Mouse (Mus musculus): ENCODE results near the gene Gm49510. TPM values are rescaled to one million over a fixed set of nuclear protein-coding genes. Genes with fewer than 3 reads are reported as not detected.
"Not testable (repeated sequence)": the region's sequence is repeated elsewhere in the genome, so short reads cannot be mapped to it uniquely, and the experiment has no call there.

The Gm49510 gene
- polyA plus RNA-seq, 1 experiment from 2014 or later, result 0.74 TPM

DNA sequence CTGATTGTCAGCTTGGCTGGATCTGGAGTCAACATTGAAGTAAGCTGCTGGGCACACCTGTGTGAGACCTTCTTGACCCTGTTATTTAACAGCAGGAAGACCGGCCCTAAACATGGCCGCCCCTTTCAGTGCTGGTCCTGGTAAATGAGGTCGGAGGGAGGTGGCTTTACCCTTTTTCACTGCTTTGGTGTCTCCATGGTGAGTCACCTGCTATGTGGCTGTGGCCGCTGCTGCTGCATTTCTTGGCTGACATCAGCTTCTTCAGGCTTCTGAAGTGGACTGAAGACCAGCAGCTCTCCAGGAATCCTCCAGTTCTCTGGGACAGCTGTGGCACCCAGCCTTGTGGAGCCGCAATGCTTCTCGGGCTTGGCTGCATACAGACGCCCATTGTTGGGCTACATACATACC is 30.6 kb upstream of the Gm49510 start:
- Histone ChIP-seq H3K4me1 (peaks cover 31% of the 10 kb centered on the region), H3K36me3 (replicated peaks) (no peaks in the 10 kb centered on the region), H3K27ac (replicated peaks) (peak overlapping the region; percentile 70), H3K9me3 (no peaks in the 10 kb centered on the region), H3K4me3 (peak overlapping the region; percentile 11; the same call in 1 of the 2 replicates), H3K27me3 (replicated peaks; ENCODE audit: low read depth, poor library complexity, severe bottlenecking) (peaks cover 3% of the 10 kb centered on the region)
- 59% methylated on average over 7 of the region's 7 CpGs for WGBS
- DNase-seq (ENCODE audit: low spot score), result no peak

DNA sequence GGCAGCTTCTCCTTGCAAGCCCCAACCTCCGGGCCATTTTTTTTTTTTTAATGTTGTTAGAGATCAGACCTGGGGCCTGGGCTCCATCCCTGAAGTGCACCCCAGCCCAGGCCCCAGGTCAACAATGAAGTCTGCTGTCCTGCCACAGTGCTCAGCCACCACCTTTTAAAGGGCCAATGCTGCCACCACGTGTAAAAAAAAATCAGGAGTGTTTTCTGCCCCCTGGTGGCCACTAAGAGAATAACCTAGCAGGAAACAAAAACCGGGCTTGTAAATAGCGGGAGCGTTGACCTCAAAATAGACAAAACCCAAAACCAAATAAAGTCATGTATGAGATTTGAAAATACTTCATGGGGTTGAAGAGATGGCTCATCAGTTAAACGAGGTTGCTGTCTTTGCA is 29.7 kb upstream of the Gm49510 start:
- DNase-seq (ENCODE audit: low spot score), result peak; percentile 50
- no peaks in the 10 kb centered on the region for H3K36me3 ChIP-seq (replicated peaks)
- 0 out of 2 replicates have a peak overlapping the region, but pooled peaks have one; percentile 10 for H3K27ac ChIP-seq (replicated peaks)
- H3K4me3 ChIP-seq, result no peak overlapping the region
- H3K9me3 ChIP-seq, result no peaks in the 10 kb centered on the region
- peaks cover 32% of the 10 kb centered on the region for H3K4me1 ChIP-seq
- WGBS, result 26% methylated on average over 6 of the region's 6 CpGs
- peaks cover 6% of the 10 kb centered on the region for H3K27me3 ChIP-seq (replicated peaks; ENCODE audit: low read depth, poor library complexity, severe bottlenecking)

DNA sequence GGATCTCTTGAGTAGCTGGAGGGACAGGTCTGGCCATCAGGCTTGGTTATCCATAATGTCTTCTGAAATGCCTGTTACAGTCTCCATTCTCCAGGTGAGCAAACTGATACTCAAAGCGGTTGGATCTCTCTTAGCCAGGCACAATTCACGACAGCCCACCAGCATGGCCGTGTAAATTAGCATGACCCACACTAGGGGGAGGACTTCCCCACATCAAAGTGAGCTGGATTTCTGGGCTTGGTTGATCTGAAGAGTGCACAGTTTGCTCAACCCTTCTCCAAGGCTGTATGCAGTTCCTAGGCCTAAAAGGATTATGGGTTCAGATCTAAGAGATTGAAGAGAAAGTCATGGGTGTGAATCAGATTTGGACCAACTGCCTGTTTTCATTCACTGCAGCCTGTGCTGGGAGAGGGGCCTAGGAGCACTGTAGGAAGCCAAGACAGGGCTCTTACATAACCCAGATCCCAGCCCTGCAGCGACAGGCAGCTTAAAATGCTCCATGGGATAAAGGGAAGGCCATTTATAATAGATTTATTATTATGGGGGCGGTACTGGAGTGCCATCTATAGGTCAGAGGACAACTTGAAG is 27.4 kb upstream of the Gm49510 start:
- H3K4me3 ChIP-seq, result no peak overlapping the region
- H3K4me1 ChIP-seq, result peaks cover 50% of the 10 kb centered on the region
- DNase-seq (ENCODE audit: low spot score), result no peak
- 63% methylated on average over 5 of the region's 5 CpGs for WGBS
- no peak overlapping the region for H3K27ac ChIP-seq (replicated peaks)
- no peaks in the 10 kb centered on the region for H3K9me3 ChIP-seq
- peaks cover 6% of the 10 kb centered on the region for H3K27me3 ChIP-seq (replicated peaks; ENCODE audit: low read depth, poor library complexity, severe bottlenecking)
- H3K36me3 ChIP-seq (replicated peaks), result no peaks in the 10 kb centered on the region

DNA sequence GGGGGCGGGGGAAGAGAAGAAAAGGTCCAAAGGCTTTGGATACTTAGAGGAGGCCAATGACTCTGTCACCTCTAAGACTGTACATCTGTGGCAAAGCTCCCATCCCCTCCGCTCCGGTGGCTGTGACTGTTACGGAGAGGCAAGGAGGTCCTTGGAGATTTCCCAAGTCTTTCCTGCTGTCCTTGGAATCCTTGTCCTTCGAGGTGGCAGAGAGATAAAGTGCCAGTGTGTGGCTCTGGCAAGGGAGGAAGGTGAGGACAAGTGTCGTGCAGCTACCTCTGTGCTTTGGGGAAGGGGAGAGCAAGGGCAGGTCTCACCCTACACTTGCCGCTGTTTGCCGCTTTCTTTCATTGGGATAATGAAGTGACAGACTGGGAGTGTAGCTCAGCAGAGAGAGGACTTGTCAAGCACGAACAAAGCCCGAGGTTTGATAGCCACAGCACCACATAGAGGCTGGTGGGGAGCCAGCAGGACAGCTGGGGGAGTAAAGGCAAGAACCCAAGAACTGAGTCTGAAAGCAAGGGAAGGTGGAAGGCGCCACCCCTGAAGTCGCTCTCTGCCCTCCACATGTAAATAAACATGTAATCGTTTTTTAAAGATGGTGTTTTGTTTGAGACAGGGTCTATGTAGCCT is 25.5 kb upstream of the Gm49510 start:
- peak overlapping the region; percentile 48; the same call in 1 of the 2 replicates for H3K27ac ChIP-seq (replicated peaks)
- 60% methylated on average over 13 of the region's 13 CpGs for WGBS

DNA sequence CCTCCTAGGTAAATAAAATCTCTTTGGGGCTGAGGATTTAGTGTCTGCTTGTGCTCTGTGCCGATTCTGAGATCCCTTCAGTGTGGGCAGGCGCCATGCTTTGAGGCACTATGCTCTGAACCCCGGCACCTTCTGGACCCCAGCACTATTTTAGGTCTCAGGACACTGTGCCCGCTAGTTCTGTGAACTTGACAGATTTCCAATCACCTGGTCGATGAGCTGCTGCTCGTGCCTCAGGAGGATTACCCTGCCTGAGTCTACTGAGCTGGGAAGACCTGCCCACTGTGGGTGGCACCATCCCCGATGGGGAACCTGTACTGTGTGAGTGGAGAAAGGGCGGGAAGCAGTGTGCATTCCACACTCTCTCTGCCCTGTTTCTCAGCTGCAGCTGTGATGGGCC is 24.5 kb upstream of the Gm49510 start:
- peaks cover 6% of the 10 kb centered on the region for H3K27me3 ChIP-seq (replicated peaks; ENCODE audit: low read depth, poor library complexity, severe bottlenecking)
- no peak for DNase-seq (ENCODE audit: low spot score)
- WGBS, result 79% methylated on average over 8 of the region's 8 CpGs
- no peaks in the 10 kb centered on the region for H3K9me3 ChIP-seq
- peaks cover 52% of the 10 kb centered on the region for H3K4me1 ChIP-seq
- H3K27ac ChIP-seq (replicated peaks), result peak overlapping the region; percentile 99
- H3K36me3 ChIP-seq (replicated peaks), result peaks cover 6% of the 10 kb centered on the region
- H3K4me3 ChIP-seq, result no peak overlapping the region

More for the DNA sequence above, 25.5 kb upstream of the Gm49510 start:
- peaks cover 6% of the 10 kb centered on the region for H3K27me3 ChIP-seq (replicated peaks; ENCODE audit: low read depth, poor library complexity, severe bottlenecking)
- no peak overlapping the region for H3K4me3 ChIP-seq
- H3K4me1 ChIP-seq, result peaks cover 46% of the 10 kb centered on the region
- no peak for DNase-seq (ENCODE audit: low spot score)
- H3K9me3 ChIP-seq, result no peaks in the 10 kb centered on the region
- no peaks in the 10 kb centered on the region for H3K36me3 ChIP-seq (replicated peaks)

DNA sequence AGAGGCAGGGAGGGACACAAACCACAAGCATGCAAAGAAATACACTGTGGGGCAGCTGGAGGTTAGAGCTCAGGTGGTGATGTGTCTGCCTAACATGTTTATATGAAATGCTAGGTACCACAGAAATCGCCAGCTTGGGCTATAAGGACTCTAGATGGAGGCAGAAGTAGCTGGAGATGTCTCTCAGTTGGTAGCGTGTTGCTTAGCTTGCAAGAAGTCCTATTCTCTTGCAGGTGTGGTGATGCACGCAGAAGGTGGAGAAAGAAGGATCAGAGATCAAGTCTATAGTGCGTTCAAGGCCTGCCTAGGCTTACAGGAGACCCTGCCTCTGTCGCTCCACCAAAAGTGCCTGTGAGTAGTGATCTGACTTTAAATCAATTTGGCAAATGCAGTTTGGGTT is 23.9 kb upstream of the Gm49510 start:
- H3K9me3 ChIP-seq, result no peaks in the 10 kb centered on the region
- DNase-seq (ENCODE audit: low spot score), result no peak
- H3K27me3 ChIP-seq (replicated peaks; ENCODE audit: low read depth, poor library complexity, severe bottlenecking), result peaks cover 6% of the 10 kb centered on the region
- peak overlapping the region; percentile 99 for H3K27ac ChIP-seq (replicated peaks)
- 72% methylated on average over 5 of the region's 5 CpGs for WGBS
- H3K36me3 ChIP-seq (replicated peaks), result peaks cover 12% of the 10 kb centered on the region
- H3K4me1 ChIP-seq, result peaks cover 53% of the 10 kb centered on the region
- H3K4me3 ChIP-seq, result peak overlapping the region; percentile 84

DNA sequence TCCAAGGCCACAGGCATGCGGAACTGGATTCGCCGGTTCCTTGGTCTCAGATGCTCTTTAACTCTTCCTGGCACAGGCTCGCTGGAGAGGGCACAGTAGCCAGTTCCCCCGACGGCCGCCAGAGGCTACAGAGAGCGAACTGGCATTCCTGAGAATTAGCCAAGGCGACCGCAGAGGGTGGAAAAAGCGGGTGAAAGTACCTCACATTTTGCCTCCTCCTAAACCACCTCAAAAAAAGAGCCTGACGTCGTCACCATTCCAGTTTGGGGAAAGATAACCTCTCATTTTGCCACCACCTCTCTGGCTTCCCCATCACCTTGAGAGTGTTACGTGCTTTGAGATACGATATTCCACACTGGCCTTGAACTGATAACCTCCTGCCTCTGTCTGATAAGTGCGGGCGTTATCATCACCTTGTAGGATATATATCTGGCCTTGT is 23.2 kb upstream of the Gm49510 start:
- H3K9me3 ChIP-seq, result no peaks in the 10 kb centered on the region
- peak overlapping the region; percentile 84 for H3K4me3 ChIP-seq
- peaks cover 19% of the 10 kb centered on the region for H3K36me3 ChIP-seq (replicated peaks)
- peak; percentile 91 for DNase-seq (ENCODE audit: low spot score)
- H3K27ac ChIP-seq (replicated peaks), result peak overlapping the region; percentile 99
- peaks cover 53% of the 10 kb centered on the region for H3K4me1 ChIP-seq
- H3K27me3 ChIP-seq (replicated peaks; ENCODE audit: low read depth, poor library complexity, severe bottlenecking), result peaks cover 6% of the 10 kb centered on the region
- 6% methylated on average over 17 of the region's 17 CpGs for WGBS

DNA sequence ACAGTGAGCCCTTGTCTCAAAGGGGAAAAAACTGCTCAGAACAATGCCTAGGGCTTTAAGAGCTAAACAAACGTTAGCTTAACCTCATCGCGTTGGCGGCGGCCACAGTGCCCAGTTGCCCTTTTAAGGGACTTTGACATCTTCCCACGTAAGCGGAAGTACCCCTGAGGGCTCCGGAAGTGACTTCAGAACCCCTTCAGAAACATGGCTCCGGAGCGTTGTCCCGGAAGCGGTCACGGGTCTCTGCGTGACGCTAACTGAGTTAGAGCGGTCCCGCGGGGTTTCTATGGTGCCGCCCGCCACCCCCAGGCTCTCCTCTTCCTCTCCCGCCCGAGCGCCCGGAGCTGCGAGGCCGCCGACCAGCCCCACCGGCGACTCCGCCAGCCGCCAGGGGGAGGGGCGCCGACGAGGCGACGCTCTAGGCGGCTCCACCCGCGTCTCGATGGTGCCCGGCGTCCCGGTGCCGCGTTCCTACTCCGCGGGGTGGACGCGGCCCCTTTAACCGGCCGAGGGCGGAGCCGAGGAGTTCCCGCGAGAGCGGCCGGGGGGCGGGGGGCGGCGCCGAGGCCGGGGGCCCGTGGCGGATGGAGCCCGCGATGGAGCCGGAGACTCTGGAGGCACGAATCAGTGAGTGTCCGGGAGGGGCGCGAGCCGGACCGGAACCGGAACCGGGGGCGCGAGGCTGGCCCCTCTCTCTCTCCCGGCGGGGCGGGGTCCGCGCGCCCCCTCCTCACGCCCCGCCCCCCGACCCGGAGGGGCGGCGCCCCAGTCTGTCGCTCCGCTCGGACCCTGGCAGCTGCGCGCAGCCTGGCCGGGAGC is 22.3 kb upstream of the Gm49510 start, which contains the start of gene Gga1:
TSS of gene Gga1 (plus strand) at position 200 of the 819 bp plus-strand sequence.
- Histone ChIP-seq H3K27ac (replicated peaks) (peak within 1 kb of the TSS; percentile 99), H3K27me3 (replicated peaks; ENCODE audit: low read depth, poor library complexity, severe bottlenecking) (peaks cover 6% of the 10 kb centered on the region), H3K4me1 (peaks cover 49% of the 10 kb centered on the region), H3K36me3 (replicated peaks) (peaks cover 29% of the 10 kb centered on the region), H3K9me3 (no peaks in the 10 kb centered on the region), H3K4me3 (peak within 1 kb of the TSS; percentile 84)
- WGBS, result 2% methylated on average over 85 of the region's 95 CpGs
- DNase-seq (ENCODE audit: low spot score), result peak; percentile 96

DNA sequence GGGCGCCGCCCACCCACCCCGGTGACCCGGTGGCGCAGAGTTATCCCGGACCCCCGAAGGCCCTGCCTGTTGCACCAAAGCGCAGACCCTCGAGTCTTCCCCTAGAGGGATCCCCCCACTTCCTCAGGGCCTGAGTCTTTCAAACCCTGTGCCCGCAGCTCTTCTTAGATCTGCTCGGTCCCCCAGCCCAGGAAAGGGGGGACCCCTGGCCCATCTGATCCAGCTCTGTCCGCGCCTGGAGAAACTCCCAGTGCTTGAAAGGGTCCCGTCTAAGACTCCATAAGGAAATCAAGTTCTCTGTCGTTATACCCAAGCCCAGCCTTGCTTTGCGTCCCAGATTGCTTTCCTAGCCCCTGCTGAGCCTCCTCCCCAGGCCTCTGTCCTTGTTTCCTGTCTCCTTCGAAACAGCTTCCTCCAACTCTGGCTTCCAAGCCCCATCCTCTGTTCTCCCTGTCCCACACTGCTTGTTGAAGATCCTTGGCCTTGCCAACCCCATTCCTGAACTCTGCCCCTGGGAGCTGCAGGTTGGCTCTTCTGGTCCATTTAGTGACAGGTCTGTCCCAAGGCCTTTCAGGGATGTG is 21.6 kb upstream of the Gm49510 start:
- WGBS, result 1% methylated on average over 17 of the region's 17 CpGs
- no peak for DNase-seq (ENCODE audit: low spot score)
- Histone ChIP-seq H3K36me3 (replicated peaks) (peaks cover 36% of the 10 kb centered on the region), H3K27me3 (replicated peaks; ENCODE audit: low read depth, poor library complexity, severe bottlenecking) (peaks cover 6% of the 10 kb centered on the region), H3K9me3 (no peaks in the 10 kb centered on the region), H3K27ac (replicated peaks) (peak overlapping the region; percentile 99), H3K4me3 (peak overlapping the region; percentile 84), H3K4me1 (peaks cover 47% of the 10 kb centered on the region)

DNA sequence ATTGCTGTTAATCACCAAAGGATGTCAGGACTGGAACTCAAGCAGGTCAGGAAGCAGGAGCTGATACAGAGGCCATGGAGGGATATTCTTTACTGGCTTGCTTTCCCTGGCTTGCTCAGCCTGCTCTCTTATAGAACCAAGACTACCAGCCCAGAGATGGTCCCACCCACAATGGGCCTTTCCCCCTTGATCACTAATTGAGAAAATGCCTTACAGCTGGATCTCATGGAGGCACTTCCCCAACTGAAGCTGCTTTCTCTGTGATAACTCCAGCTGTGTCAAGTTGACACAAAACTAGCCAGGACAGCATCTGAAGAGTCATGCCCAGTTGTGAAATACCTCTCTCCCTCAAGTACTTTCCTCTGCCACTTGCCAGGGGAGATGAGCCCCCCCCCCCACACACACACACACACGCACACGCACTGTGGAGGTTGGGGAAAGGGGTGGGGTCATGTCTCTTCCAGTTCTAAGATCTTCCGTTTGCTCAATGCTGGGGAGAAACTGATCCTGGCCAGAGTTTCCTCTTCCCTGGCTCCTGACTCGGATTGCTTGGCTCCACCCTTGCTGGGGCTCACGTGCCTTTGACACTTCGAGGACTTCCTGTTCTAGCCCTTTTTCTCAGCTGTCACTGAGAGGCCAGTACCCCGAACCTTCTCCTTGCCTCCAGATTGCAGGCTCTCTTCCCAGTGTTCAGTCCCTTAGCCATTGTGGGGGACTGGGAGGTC is 20.5 kb upstream of the Gm49510 start:
- Histone ChIP-seq H3K27ac (replicated peaks) (0 out of 2 replicates have a peak overlapping the region, but pooled peaks have one; percentile 61), H3K4me1 (peaks cover 43% of the 10 kb centered on the region), H3K4me3 (peak overlapping the region; percentile 84; the same call in 1 of the 2 replicates), H3K36me3 (replicated peaks) (peaks cover 46% of the 10 kb centered on the region)
- H3K9me3 ChIP-seq; DNase-seq (ENCODE audit: low spot score); H3K27me3 ChIP-seq (replicated peaks; ENCODE audit: low read depth, poor library complexity, severe bottlenecking): not testable (repeated sequence)
- WGBS, result 45% methylated on average over 7 of the region's 7 CpGs

DNA sequence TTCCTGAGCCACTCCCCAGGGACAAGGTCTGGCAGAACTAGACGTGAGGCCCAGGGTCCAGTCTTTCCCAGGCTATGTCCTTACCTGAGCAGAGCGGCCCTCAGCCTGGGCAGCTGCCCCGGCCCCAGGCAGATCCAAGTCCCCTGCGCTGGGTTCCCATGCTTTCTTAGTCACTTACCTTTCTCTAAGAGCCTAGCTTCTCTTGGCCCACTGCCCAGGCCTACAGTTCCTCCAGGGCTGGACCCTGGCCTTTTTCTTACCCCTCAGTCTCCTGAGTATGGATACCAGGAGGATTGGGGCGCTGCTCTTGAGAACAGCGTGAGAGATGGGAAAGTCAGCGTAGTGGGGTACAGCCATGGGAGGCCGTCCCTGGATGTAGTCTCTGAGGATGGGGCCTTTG is 19.0 kb upstream of the Gm49510 start:
- H3K27me3 ChIP-seq (replicated peaks; ENCODE audit: low read depth, poor library complexity, severe bottlenecking), result no peaks in the 10 kb centered on the region
- H3K27ac ChIP-seq (replicated peaks), result 0 out of 2 replicates have a peak overlapping the region, but pooled peaks have one; percentile 16
- DNase-seq (ENCODE audit: low spot score), result no peak
- peaks cover 35% of the 10 kb centered on the region for H3K4me1 ChIP-seq
- H3K36me3 ChIP-seq (replicated peaks), result peaks cover 60% of the 10 kb centered on the region
- WGBS, result 95% methylated on average over 8 of the region's 8 CpGs
- H3K9me3 ChIP-seq, result no peaks in the 10 kb centered on the region
- no peak overlapping the region for H3K4me3 ChIP-seq

DNA sequence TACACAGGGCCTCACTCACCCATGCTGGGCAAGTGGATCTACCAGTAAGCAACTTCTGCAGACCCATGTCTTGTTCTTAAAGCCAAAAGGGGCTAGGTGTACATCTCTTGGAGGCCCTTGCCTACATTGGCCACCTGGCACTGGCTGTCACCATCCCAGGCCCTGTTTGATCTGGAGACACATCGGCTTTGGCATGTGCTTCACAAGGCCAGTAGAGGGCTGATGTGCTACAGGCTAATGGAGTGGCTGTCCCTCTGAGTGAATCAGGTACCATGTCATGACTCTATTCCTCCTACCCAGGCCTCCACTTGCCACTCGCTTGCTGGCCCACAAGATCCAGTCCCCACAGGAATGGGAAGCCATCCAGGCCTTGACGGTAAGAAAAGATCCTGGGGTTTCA is 17.6 kb upstream of the Gm49510 start:
- Histone ChIP-seq H3K4me3 (no peak overlapping the region), H3K36me3 (replicated peaks) (peaks cover 74% of the 10 kb centered on the region), H3K27ac (replicated peaks) (no peak overlapping the region), H3K4me1 (peaks cover 22% of the 10 kb centered on the region), H3K27me3 (replicated peaks; ENCODE audit: low read depth, poor library complexity, severe bottlenecking) (no peaks in the 10 kb centered on the region), H3K9me3 (no peaks in the 10 kb centered on the region)
- DNase-seq (ENCODE audit: low spot score), result no peak
- WGBS, result 91% methylated on average over 3 of the region's 3 CpGs

Measured in embryonic facial prominence, embryonic 10.5 days (tissue).